Mouse (Mus musculus): ENCODE measurements around the gene Omg. TPM values are rescaled to one million over a fixed set of nuclear protein-coding genes. Genes with fewer than 3 reads are reported as not detected.

The Omg gene
- total RNA-seq, 2 experiments from 2014 or later = not detected

DNA sequence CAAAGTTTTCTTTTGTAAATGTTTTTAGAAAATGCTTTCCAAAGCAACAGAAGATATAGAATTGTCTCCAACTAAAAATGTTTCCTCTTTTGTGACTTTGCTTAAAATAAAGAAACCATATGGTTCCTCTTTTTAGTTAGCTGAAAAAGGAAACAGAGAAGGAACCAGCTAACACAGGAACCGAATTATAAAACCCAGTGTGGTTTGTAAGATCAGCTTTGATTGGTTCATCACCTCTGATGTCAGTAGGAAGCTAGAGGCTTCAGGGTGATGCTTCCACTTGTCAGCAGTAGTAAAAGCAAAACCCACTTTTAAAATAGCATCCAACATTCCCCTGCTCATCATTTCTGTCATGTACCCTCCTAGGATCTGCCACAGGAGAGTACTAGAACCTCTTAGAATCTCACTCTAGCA lies 16.0 kb upstream of the Omg start:
- no peak for ATAC-seq (replicated peaks; ENCODE audit: low FRiP score, poor library complexity, severe bottlenecking)

DNA sequence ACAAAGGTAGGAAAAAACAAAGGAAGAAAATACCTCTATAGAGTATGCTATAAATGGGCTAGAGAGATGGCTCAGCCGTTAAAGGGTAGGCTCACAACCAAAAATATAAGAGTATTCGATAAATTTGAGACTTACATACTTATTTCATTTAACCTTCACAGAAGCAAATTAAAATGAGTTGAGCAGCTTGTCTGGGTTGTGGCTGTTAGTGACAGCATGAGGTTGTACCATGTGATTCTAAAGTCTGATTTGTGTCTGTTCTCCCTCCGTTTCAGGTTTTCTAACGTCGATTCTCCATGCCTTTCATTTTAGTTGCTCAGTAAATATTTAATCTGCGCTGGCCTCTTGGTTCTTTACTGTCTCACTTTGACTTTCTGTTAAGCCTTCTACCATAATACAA lies 15.4 kb upstream of the Omg start:
- ATAC-seq (replicated peaks; ENCODE audit: low FRiP score, poor library complexity, severe bottlenecking) = no peak

DNA sequence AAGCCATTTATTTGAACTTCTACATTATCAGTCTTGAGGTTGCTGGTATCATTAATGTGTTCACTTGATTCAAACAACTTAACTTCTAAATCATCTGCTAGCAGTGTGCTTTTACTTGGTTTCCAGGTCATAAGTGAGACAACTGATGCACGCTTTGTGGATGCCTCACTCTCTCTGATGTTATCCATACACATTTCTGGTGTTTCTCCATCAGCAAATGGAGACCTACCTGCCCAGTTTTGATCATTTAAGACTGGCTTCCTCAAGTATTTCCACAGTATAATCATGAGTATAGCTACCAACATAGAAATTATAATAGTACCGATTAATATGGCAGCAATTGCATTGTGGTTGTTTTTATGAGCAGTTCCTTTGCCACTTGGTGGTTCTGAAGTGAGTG lies 11.9 kb upstream of the Omg start:
- no peak for ATAC-seq (replicated peaks; ENCODE audit: low FRiP score, poor library complexity, severe bottlenecking)

DNA sequence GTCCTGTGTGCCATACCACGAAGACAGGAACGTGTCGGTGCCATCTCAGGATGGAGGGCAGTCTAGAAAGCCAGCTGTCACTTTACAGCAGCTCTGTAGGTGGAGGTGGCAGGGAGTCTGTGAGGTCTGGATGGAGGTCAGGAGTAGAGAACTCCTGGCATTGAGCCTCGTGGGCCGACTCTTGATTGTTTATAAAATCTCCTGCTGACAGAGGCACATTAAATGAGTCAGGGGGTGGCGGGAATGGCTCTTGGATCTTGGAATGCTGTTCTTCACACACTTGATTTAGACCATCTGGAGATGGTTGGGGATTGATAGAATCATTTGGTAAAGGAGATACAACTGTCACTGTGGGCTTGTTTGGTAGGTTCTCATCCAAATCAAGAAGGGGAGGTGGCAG lies 11.4 kb upstream of the Omg start:
- no peak for ATAC-seq (replicated peaks; ENCODE audit: low FRiP score, poor library complexity, severe bottlenecking)

DNA sequence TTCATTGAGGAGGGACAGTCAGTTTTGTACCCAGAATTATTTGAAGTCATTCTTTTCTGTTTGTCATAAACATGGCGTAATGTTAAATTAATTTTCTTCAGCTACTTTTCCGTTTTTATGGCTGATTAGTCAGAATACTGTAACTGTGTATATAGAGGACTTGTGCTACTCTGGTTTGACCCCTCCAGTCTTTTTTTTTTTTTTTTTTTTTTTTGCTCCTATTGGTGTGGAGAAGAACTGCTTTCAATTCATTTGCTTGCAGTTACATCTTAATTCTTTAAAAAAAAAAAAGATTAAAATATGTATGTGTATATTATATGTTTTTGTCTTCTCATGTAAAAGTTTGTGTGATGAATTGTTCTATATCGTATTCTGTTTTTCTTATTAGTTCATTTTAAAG lies 8.1 kb upstream of the Omg start:
- no peak for ATAC-seq (replicated peaks; ENCODE audit: low FRiP score, poor library complexity, severe bottlenecking)

DNA sequence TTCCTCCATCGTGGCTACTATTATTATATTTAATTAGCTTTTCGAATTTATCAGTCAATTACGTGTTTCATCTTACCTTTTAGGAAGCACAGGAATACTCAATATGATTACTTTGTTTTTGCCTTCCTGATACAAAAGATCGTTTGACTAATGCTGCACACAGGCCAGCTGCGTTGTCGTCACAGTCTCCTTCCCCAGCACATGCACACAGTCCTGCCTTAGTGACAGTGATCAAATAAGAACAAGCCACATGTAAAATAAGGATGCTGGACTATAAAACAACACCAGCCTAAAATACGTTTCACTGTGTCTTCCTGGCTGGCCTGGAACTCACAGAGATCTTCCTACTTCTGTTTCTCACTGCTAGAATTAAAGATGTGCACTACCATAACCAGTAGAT lies 622 bp upstream of the Omg start:
- ATAC-seq (replicated peaks; ENCODE audit: low FRiP score, poor library complexity, severe bottlenecking) = no peak

DNA sequence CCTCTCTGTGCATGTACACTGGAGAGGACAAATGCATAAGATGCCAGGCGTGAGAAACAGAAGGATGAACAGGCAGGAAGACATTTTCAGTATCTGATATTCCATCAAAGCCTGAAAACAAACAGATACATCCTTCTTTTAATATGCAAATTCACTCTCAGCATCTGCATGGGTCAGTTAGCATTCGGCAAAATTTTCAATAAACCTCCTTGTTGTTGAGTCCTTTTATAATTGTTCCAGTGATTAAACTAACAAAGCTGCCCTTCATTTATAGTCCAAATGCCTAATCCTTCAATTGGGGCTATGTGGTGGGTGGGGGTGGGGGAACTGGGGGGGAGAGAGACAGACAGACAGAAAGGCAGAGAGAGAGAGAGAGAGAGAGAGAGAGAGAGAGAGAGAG lies 967 bp downstream of the Omg start:
- ATAC-seq (replicated peaks; ENCODE audit: low FRiP score, poor library complexity, severe bottlenecking) = no peak

DNA sequence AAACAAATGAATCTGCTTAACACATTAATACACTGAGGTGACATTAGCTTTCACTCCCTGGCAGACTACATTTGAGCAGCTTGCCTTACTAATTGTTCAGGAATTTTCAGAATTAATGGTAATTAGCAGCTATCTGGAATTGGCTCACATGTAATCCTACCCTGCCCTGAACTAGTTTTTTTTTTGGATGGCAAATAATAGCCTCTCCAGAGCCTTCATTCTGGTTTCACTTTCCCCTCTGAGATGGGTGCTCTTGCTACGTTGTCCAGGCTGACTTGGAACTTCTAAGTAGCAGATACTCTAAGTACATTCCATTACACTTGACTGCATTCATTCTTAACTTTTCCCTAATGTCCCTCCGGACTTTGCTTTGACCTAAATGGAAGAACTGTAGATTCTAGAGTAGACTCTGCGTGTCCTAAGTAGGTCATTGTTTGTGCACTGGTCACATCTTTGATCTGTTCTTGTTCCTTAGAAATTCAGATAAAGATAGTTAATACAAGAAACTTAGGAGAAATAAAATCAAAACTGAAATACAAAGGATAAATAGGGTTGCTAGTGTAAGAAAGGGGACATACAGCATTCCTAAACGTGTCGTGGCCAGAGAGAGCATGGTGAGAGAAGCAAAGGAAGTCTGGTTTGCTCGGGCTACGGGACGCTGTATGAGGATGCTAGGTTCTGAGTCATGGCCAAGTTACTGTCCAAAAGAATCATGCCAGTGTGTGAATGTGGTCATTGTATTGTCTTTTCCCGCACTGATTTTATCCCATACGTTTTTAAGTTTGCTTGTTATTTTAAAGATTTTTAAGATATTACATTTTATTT lies 8.7 kb downstream of the Omg start:
- no peak for ATAC-seq (replicated peaks; ENCODE audit: low FRiP score, poor library complexity, severe bottlenecking)

DNA sequence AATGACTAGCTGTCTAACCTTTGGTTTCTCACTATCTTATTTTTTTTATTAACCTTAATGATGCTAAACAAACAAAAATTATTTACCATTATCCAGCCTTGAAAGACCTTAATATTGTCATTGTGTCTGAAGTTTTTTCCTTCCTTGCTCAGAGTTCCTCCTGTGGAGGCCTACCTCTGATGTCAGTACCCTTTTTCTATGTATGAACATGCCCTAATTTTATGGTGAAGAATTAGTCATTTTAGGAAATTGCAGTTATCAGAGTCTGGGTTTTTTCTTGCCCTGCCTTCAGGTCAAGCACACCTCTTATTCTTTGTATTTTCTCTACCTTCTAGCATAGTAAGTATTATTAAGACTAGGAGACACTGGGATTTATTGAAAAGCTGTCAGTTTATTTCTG lies 19.2 kb downstream of the Omg start:
- ATAC-seq (replicated peaks; ENCODE audit: low FRiP score, poor library complexity, severe bottlenecking) = no peak

DNA sequence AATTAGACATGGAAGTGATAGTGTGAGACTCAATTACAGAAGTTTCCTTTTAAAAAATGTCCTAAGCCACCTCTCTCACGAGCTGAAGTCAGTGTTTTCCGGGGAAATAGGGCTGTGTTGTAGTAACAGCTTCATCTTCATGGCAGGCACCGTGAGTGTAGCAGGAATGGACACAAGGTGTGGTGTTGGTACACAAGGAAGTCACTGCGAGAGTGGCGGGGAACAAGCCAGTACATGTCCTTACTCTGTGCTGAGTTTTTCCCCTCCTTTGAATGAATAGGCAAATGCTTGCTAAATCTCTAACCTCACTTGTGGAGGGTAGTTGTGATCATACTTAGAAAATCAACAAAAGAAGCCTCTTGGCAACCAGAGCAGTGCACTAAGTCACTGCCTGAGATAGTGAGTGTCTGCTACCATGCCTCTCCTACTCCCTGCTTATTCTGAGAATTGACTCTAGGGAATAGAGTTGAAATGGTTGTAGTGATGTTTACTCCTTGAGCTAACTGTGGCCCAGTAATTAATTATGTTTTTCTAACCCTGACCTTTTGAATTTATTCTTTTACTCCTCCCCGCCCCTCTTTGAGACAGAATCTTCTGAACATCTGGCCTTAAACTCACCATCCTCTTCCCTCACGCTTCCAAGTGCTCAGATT lies 19.9 kb downstream of the Omg start:
- ATAC-seq (replicated peaks; ENCODE audit: low FRiP score, poor library complexity, severe bottlenecking) = no peak

DNA sequence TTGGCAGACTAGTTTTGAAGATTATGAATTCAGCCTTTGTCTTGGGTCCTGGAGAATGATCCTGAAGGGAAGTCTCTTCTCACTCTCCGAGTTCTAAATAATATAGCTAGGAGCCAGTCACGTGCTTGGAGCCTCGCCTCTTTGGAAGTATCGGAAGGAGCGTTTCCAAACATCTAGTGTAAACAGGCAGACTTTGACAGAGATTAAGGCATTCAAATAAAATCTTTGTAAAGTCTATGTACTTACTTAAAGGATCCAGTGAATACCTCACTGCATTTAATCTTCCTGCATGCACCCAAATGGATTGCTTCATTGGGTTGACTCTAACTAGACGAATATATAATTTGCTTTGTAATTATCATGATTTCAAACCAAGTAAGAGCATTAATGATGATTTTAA lies 20.5 kb downstream of the Omg start:
- ATAC-seq (replicated peaks; ENCODE audit: low FRiP score, poor library complexity, severe bottlenecking) = no peak

DNA sequence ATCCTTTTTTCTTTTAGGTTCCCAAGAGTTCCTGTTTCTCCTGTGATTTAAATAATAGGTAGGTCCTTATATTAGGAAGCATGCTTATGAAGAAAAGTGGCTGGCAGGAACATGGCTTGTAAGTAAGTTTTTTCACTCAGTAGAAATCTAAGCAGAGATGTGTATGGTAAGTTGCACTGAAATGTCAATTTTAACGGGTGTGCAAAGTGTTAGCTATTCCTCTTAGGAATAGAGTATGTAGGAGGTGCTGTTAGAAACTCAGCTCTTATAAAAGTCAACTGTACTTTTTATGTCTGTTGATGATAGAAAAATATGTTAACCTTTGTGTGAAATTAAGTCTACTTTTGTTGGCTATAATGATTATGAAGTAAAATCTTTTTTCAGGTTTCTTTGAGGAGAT lies 35.8 kb downstream of the Omg start:
- ATAC-seq (replicated peaks; ENCODE audit: low FRiP score, poor library complexity, severe bottlenecking) = no peak

DNA sequence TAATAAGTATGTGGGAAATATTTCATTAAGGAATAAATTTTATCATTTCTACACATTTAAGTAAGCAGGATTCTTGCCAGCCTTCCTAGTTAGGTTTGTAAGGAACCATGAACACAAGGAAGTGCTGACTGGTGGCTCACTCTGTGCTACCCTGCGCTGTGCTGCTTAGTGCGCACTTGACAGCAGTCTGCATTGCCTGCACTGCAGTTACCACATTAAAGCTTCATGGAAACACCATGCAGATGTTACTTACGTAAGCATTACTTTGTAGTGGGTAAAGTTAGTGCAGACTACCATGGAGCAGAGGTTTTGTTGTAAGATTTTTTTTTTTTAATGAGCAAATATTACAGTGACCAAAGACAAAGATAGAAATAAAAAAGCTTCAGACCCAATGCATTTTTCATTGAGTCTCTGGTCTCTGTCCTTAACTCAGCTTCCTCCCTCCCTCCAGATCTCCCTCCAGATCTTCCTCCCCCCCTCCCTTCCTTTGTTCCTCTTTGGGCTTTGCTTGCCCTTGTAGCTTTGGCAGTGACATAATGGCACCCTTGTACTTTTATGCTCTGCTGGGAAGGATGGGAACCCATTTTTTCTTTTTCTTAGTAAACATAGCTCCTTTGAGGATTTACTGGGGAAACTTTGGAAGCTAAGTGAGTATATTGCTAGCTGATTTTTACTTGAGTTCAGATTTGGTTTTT lies 43.0 kb downstream of the Omg start:
- no peak for ATAC-seq (replicated peaks; ENCODE audit: low FRiP score, poor library complexity, severe bottlenecking)

DNA sequence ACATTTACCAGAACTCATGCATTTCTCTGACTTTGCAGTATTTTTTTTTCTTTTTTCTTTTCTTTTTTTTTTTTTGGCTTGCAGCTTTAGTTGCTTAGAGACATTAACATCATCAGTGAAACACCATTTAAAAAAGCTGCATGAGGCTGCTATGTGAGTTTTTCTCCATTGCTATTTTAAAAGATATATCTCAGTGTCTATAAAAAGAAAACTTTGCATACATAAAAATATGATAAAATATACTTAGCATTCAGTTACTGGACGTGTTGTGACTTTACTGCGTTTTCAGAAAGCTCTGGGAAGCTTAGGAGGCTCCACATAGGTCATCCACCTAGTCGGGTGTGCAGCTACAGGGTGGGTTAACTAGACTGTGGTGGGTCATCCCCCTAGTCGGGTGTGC lies 44.0 kb downstream of the Omg start:
- ATAC-seq (replicated peaks; ENCODE audit: low FRiP score, poor library complexity, severe bottlenecking) = no peak

DNA sequence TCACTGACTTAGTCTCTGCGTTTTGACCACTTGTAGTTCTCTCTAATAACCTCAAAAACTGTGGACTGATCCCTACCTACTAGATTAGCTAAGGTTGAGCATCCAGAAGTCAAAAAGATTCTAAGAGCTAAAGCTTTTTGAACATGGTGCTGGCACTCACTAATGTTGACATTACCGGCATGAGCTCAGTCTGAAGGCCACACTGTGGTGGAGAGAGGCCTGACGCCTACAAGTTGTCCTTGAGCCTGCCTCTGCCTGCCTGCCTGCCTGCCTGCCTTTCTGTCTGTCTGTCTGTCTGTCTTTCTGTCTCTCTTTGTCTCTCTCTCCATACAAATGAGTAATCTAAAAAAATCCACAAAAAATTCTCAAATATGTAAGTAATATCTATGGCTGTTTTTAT lies 46.0 kb downstream of the Omg start:
- ATAC-seq (replicated peaks; ENCODE audit: low FRiP score, poor library complexity, severe bottlenecking) = no peak

DNA sequence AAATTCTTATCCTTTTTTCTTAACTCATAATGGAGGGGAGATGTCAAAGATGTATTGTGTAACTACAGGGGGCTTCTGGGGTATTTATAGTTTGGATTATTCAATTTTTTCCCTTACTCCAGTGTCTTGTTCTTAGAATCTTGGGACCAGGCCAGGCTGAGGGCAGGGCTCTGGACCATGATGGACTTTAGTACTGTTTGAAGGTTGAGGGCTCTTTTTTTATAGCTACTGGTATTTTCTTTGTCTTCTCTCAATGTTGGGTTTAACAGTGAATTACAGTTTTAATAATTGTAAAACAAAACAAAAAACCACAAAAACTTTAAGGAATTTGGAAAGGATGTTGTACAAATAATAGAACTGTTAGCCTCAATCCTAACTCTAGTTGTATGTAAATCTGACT lies 50.9 kb downstream of the Omg start:
- no peak for ATAC-seq (replicated peaks; ENCODE audit: low FRiP score, poor library complexity, severe bottlenecking)

Other genes starting within 250 kb of the Omg start
- gene Wsb1, start 249.4 kb downstream of the Omg start, total RNA-seq (2015; ENCODE audit: low replicate concordance) = 41.7 and 48.3 TPM in 2 replicates
- 31.8 and 41.7 TPM in 2 replicates for gene Wsb1, start 249.4 kb downstream of the Omg start, total RNA-seq (2017; ENCODE audit: low replicate concordance)
- not detected in 2 replicates for gene Gm9964, start 207.2 kb downstream of the Omg start, total RNA-seq (2015; ENCODE audit: low replicate concordance)
- gene Gm9964, start 207.2 kb downstream of the Omg start, total RNA-seq (2017; ENCODE audit: low replicate concordance) = not detected in 2 replicates
- 2.7 and 7.1 TPM in 2 replicates for gene Nf1, start 164.4 kb downstream of the Omg start, total RNA-seq (2015; ENCODE audit: low replicate concordance)
- 2.1 and 2.5 TPM in 2 replicates for gene Nf1, start 164.4 kb downstream of the Omg start, total RNA-seq (2017; ENCODE audit: low replicate concordance)
- 87.4 and 139 TPM in 2 replicates for gene Evi2b, start 19.7 kb upstream of the Omg start, total RNA-seq (2015; ENCODE audit: low replicate concordance)
- 22.6 and 43.6 TPM in 2 replicates for gene Evi2b, start 19.7 kb upstream of the Omg start, total RNA-seq (2017; ENCODE audit: low replicate concordance)
- gene Evi2, start 26.5 kb upstream of the Omg start, total RNA-seq (2015; ENCODE audit: low replicate concordance) = 27.2 and 37.9 TPM in 2 replicates
- 2.9 and 4.3 TPM in 2 replicates for gene Evi2, start 26.5 kb upstream of the Omg start, total RNA-seq (2017; ENCODE audit: low replicate concordance)
- 25.9 and 29.2 TPM in 2 replicates for gene Evi2a, start 26.5 kb upstream of the Omg start, total RNA-seq (2015; ENCODE audit: low replicate concordance)
- 17.4 and 19.7 TPM in 2 replicates for gene Evi2a, start 26.5 kb upstream of the Omg start, total RNA-seq (2017; ENCODE audit: low replicate concordance)
- gene Rab11fip4, start 87.1 kb upstream of the Omg start, total RNA-seq (2015; ENCODE audit: low replicate concordance) = 1.0 and 1.5 TPM in 2 replicates
- 2.5 and 2.9 TPM in 2 replicates for gene Rab11fip4, start 87.1 kb upstream of the Omg start, total RNA-seq (2017; ENCODE audit: low replicate concordance)